Mouse (Mus musculus): ENCODE results near the gene Rnf151.
A peak's percentile ranks its signal among the peaks of the same experiment; 100 is the strongest.

GRCm38 (mm10) chr17:24708646-24709045 is 9.2 kb downstream of the Rnf151 start:
- TF ChIP-seq CTCF (IDR thresholded peaks at IDR 0.05) = peak; percentile 68
- no peak for TF ChIP-seq EP300 (IDR thresholded peaks at IDR 0.05)

Measured in lung, postnatal 0 days (tissue).